Mouse (Mus musculus) heart, postnatal 0 days (tissue): ENCODE data around the gene Fam92b. TPM values are rescaled to one million over a fixed set of nuclear protein-coding genes. Genes with fewer than 3 reads are reported as not detected.

Source experiments
- ATAC-seq: fragments of 200-750 bp; cut with Nextera tagmentation; 2 replicates; pipeline ENCODE4 v1.8.0; 2017; ENCODE audit warnings: low read depth, moderate number of reproducible peaks, moderate library complexity; ENCODE audit not compliant: insufficient read depth
- DNase-seq: peaks from one replicate; pipeline ENCODE4 v3.0.0-alpha.2; 2016; ENCODE audit warnings: low spot score
- H3K27ac ChIP-seq: fragments of 300-500 bp; sonication (generic); 2 replicates; pipeline ENCODE4 v1.5.1; 2014; ENCODE audit warnings: low read depth, mild to moderate bottlenecking
- H3K27me3 ChIP-seq: fragments of 300-500 bp; sonication (generic); 2 replicates; pipeline ENCODE4 v1.6.1; 2014; ENCODE audit warnings: low read length, mixed read lengths; ENCODE audit not compliant: control insufficient read depth, insufficient read depth
- H3K36me3 ChIP-seq: fragments of 300-500 bp; sonication (generic); replicated peaks from 2 replicates; pipeline ENCODE4 v1.6.1; 2014; ENCODE audit warnings: low read length, mixed read lengths; ENCODE audit not compliant: control insufficient read depth, insufficient read depth
- H3K4me1 ChIP-seq: fragments of 300-500 bp; sonication (generic); 2 replicates; pipeline ENCODE4 v1.6.1; 2014; ENCODE audit warnings: antibody characterized with exemption; ENCODE audit not compliant: control insufficient read depth, insufficient read depth
- H3K4me2 ChIP-seq: fragments of 300-500 bp; sonication (generic); 2 replicates; pipeline ENCODE4 v1.6.1; 2014; ENCODE audit warnings: low read depth, mild to moderate bottlenecking, low read length, moderate library complexity
- H3K4me3 ChIP-seq: fragments of 300-500 bp; sonication (generic); 2 replicates; pipeline ENCODE4 v1.5.1; 2014; ENCODE audit warnings: low read depth, low read length
- H3K9ac ChIP-seq: fragments of 300-500 bp; sonication (generic); replicated peaks from 2 replicates; pipeline ENCODE4 v1.6.1; 2014; ENCODE audit warnings: low read depth, low read length, mixed read lengths
- H3K9me3 ChIP-seq: fragments of 300-500 bp; sonication (generic); replicated peaks from 2 replicates; pipeline ENCODE4 v1.6.1; 2016; ENCODE audit warnings: low read length; ENCODE audit not compliant: control insufficient read depth
- CTCF ChIP-seq: IDR thresholded peaks from 2 replicates; pipeline ENCODE4 v1.5.1; 2016; ENCODE audit warnings: antibody characterized with exemption, control low read depth, low read depth
- EP300 ChIP-seq: IDR thresholded peaks from 2 replicates; pipeline ENCODE4 v1.6.1; 2016; ENCODE audit warnings: antibody characterized with exemption, low read depth
- WGBS: fragments of 180-500 bp; shearing (Covaris S2); extraction: QIAGEN DNeasy Blood & Tissue Kit; methylation state at CpG from one replicate; pipeline ENCODE4 v1.1.7; 2014; 5-methylcytosine and 5-hydroxymethylcytosine counted together
- polyA plus RNA-seq: library from polyadenylated mRNA; unstranded; fragments of >200 nt; fragmentation: Nextera tagmentation; extraction: Ambion mirVana; gene quantifications from 2 replicates; pipeline ENCODE4 v1.2.1, GENCODE M21; 2015
- total RNA-seq: library from RNA; depleted of rRNA; stranded (reverse); fragments of >200 nt; gene quantifications from 2 replicates; pipeline ENCODE4 v1.2.3, GENCODE M21; 2014; ENCODE audit warnings: low replicate concordance; rRNA removed

Gene Fam92b
- total RNA-seq = not detected in 2 replicates
- polyA plus RNA-seq = 0.44 TPM in 1 of 2 replicates, not detected in the other

DNA sequence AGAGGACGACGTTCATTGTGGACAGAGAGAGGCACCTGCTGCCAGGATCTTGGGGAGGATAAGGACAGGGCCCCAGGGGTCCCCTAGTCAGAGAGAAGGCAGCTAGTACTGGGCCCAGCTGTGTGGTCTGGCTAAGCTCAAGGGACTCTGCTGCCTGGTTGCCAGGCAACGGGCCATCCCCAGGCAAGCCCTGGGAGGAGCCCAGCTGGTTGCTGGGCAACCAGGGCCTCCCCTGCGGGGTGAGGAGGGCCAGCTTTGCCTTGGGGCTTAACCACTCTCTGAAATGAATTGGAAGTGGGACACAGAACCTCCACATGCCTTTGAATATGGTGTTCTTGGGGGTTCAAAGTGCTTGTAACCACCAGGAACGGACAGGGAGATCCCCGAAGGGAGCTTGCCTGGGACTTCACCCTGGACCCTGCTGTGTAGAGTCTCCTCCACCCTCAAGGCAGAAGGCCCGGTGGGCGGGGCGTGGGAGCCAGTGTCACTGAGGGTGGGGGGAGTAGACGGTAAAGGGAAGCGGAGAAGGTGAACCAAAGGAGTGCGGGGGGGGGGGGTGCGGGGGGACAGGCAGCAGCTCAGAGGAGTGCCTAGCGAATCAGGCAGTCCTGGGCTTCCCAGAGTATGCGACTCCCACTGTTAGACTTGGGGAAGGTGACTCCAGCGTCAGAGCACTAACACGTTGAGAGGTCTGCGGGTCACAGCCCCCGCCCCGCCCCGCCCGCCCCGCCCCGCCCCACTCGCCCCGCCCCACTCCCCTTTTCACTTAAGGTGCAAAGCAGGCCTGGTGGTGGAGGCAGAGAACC, at the start of gene Fam92b:
Gene Fam92b (minus strand): TSS at position 149 of the 806 bp plus-strand sequence.
- peaks cover 3% of the 10 kb centered on the region; the same call in 1 of the 2 replicates for H3K4me1 ChIP-seq
- H3K27ac ChIP-seq = no peak within 1 kb of the TSS
- peak; percentile 78 for ATAC-seq
- TF ChIP-seq EP300 = no peak
- TF ChIP-seq CTCF = no peak
- 2% methylated on average over 16 of the region's 26 CpGs for WGBS
- H3K4me3 ChIP-seq = no peak within 1 kb of the TSS
- peak; percentile 90 for DNase-seq
- no peak within 1 kb of the TSS for H3K4me2 ChIP-seq
- H3K36me3 ChIP-seq = no peaks in the 10 kb centered on the region
- H3K9me3 ChIP-seq = no peaks in the 10 kb centered on the region
- H3K9ac ChIP-seq = no peak within 1 kb of the TSS
- H3K27me3 ChIP-seq = peaks cover 37% of the 10 kb centered on the region

DNA sequence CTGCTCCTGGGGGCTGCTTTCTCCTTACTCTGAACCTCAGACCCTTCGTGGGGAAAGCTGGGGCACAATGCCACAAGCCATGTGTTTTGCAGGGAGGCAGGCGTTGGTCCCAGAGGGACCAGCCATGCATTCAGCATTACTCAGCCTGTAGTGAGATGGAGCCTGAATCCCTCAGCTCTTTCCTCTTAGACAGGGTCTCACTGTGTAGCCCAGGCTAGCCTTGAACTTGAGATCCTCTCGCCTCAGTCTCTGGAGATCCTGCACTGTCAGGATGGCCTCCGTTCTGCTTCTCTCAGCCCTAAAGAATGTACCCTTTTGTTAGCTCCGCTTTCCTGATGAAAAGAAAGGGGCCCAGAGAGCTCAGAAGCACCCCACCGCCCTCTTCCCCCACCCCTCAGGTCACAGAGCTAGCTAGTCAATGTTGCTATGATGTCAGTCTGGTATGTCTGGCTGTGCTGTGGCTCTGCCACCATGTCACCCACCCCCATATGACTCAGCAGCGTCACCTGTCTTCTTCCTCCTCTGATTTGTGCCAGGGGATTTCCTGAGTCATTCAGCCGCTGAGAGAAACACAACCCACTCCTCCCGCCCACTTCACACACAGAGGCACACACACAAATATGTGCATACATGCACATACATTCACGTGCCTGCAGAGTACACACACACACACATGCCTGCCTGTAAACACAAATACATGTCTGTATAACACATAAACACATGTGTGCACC, 48.3 kb upstream of the Fam92b start:
- peaks cover 7% of the 10 kb centered on the region; the same call in 1 of the 2 replicates for H3K27me3 ChIP-seq
- no peaks in the 10 kb centered on the region for H3K9me3 ChIP-seq
- H3K4me1 ChIP-seq = peaks cover 16% of the 10 kb centered on the region
- H3K36me3 ChIP-seq = no peaks in the 10 kb centered on the region
- no peak for ATAC-seq
- WGBS = 53% methylated on average over 10 of the region's 10 CpGs
- H3K4me3 ChIP-seq = no peak overlapping the region
- H3K27ac ChIP-seq = no peak overlapping the region
- no peak overlapping the region for H3K4me2 ChIP-seq
- peak; percentile 13 for DNase-seq
- TF ChIP-seq EP300 = no peak
- TF ChIP-seq CTCF = no peak
- no peak overlapping the region for H3K9ac ChIP-seq

DNA sequence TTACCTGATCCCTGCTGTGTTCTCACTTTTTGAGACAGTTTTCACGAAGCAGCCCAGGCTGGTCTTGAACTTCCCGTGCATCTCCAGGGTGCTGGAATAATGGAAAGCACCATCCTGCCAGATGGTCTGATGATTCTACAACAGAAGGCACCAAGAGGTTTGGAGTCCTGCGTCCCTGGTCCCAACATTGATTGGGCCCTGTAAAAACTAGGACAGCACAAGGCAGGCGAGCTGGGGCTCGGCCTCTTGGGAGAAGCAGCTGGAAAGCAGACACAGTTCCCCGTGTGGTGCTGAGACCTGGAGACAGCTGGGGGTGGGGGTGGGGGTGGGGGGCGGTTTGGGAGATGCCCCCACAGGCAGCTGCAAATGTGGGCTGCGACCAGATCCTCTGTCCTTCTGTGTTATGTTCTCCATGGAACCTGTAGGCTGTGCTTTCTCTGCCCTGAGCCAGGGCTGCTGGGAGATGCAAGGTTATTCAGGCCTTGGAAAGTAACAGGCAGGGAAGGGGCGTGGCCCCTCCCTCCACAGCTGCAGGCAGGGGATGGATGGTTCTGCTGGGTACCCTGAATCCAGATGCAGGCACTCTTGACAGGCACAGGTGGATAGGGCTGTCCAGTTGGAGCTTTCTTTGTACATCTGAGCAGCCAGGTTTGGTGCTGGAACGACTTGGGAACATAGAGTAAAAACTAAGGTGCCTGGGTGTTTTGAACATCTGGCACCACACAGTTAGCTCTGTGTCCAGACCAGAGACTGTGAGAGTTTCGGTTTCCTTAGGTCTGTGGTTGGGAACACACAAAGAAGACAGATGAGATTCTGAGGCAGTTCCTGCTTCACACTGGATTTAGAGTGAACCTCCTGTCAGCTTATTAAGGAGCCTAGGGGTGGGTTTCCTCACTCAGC, 47.5 kb upstream of the Fam92b start:
- WGBS = 66% methylated on average over 11 of the region's 11 CpGs
- H3K9me3 ChIP-seq = no peaks in the 10 kb centered on the region
- peaks cover 12% of the 10 kb centered on the region for H3K4me1 ChIP-seq
- H3K27ac ChIP-seq = no peak overlapping the region
- H3K27me3 ChIP-seq = peaks cover under 1% of the 10 kb centered on the region; the same call in 1 of the 2 replicates
- ATAC-seq = no peak
- no peak overlapping the region for H3K4me2 ChIP-seq
- H3K9ac ChIP-seq = no peak overlapping the region
- TF ChIP-seq EP300 (no peak), CTCF (no peak)
- no peak overlapping the region for H3K4me3 ChIP-seq
- no peaks in the 10 kb centered on the region for H3K36me3 ChIP-seq
- DNase-seq = no peak

DNA sequence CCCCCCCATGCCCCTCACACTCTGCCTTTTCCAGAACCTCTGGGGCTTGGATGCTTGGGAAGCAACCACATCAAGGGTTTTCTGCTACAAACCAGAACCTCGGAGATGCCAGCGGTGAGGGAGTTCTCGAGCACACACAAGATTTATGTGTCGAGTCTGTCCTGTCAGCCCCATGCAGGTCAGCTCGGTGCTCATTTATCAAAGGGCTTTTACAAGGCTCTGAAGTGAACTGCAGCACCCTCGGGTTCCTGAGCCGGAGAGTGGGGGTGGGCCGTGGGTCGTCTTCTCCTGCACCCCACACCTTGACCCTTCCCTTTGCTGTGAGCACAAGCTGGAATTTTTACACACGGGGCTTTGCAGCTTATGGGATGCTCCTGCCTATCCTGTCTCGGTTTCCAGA, 45.3 kb upstream of the Fam92b start:
- Histone ChIP-seq H3K36me3 (no peaks in the 10 kb centered on the region), H3K27me3 (no peaks in the 10 kb centered on the region), H3K9ac (no peak overlapping the region), H3K27ac (no peak overlapping the region), H3K4me2 (no peak overlapping the region), H3K9me3 (no peaks in the 10 kb centered on the region), H3K4me3 (no peak overlapping the region), H3K4me1 (peaks cover 3% of the 10 kb centered on the region; the same call in 1 of the 2 replicates)
- 72% methylated on average over 11 of the region's 11 CpGs for WGBS
- ATAC-seq = no peak
- DNase-seq = no peak
- TF ChIP-seq CTCF = no peak
- TF ChIP-seq EP300 = no peak
